Mouse (Mus musculus) left cerebral cortex, adult 2 months (tissue): ENCODE data around the gene Cfap52. TPM values are rescaled to one million over a fixed set of nuclear protein-coding genes. Genes with fewer than 3 reads are reported as not detected.

ENCODE experiments used
- DNase-seq, 2 experiments: peaks; one replicate each; pipeline ENCODE4 v3.0.0; 2021 to 2022; ENCODE audit warnings: low spot score in 2 of 2, mixed read lengths in 1 of 2; ENCODE audit errors: extremely low spot score in 1 of 2
- H3K27ac ChIP-seq: fragments of 200-600 bp; 2 replicates; pipeline ENCODE4 v1.8.1; 2022
- H3K4me3 ChIP-seq: fragments of 200-600 bp; 2 replicates; pipeline ENCODE4 v1.8.1; 2022
- CTCF ChIP-seq: fragments of 200-600 bp; IDR thresholded peaks from 2 replicates; pipeline ENCODE4 v1.8.1; 2022; ENCODE audit warnings: antibody characterized with exemption, mild to moderate bottlenecking, moderate library complexity
- intact Hi-C: fragments of 180-260 bp; cut with DNase I; formaldehyde crosslinking; loops from one replicate; pipeline ENCODE4 v1.15.1; 2025
- total RNA-seq, 2 experiments: library from RNA; stranded (reverse); gene quantifications; 2 replicates each; pipeline ENCODE4 v1.2.3; 2021

Cfap52 gene
- total RNA-seq, 2 experiments from 2014 or later = 7.3 to 7.7 TPM

GRCm38 (mm10) chr11:67888521-67888920 lies 76.9 kb downstream of the Cfap52 start:
- no peak for TF ChIP-seq CTCF
- intact Hi-C loops = loop anchor here (1.0 to 2.0 kb wide), 2 partner anchors 37 to 68 kb away; no protein-coding TSS in a partner anchor
- H3K4me3 ChIP-seq = no peak overlapping the region
- DNase-seq = no peak
- H3K27ac ChIP-seq = peak overlapping the region; percentile 72

DNA sequence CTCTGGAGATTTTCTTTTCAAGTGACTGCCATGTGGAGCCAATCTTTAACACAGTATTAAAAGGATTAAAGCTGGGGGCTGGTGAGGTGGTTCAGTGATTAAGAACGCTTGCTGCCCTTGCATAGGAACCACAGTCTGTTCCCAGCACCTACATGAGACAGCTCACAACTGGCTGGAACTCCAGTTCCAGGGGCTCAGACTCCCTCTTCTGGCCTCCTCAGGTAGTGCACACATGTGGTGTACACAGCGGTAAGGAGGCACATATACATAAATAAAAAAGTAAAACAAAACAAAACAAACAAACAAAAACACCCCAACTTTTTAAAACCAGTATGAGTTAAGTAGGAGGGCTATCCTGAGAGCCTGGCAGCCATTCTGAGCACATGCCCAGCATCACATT lies 79.5 kb downstream of the Cfap52 start:
- peak; percentile 16 for TF ChIP-seq CTCF
- Histone ChIP-seq H3K4me3 (no peak overlapping the region), H3K27ac (no peak overlapping the region)
- intact Hi-C loops = no loop called here
- no peak for DNase-seq

Other genes with a start within 250 kb of the Cfap52 start
- 1 to 10 TPM; 1.2 to 2.0 TPM for gene Glp2r, start 194.5 kb downstream of the Cfap52 start, total RNA-seq
- not detected for gene Gsg1l2, start 191.0 kb downstream of the Cfap52 start, total RNA-seq
- gene Dhrs7c, start 167.5 kb downstream of the Cfap52 start, total RNA-seq = under 1 TPM in 1 of 2 experiments, not detected in 1; 0.32 TPM
- 1 to 10 TPM; 3.4 to 4.8 TPM for gene Usp43, start 43.5 kb downstream of the Cfap52 start, total RNA-seq
- 10 to 100 TPM; 36.4 to 42.7 TPM for gene Stx8, start 542 bp upstream of the Cfap52 start, total RNA-seq